In genomic region chr4:102589537-102590031, GRCm38 (mm10) we compare ENCODE assay signal across 8 mouse cellular contexts.
DNase-seq lines count a peak whose midpoint lies in the region; ATAC-seq lines count a peak whose summit lies in the region.

No protein-coding gene starts in this region.

- peak; percentile 50; the same call in 1 of the 2 replicates for ATAC-seq in intestine, embryonic 15.5 days

- H3K27me3 ChIP-seq in forebrain, embryonic 10.5 days (ENCODE audit: poor library complexity, severe bottlenecking): peaks cover 37% of the 10 kb centered on the region
- H3K27me3 ChIP-seq in intestine, embryonic 15.5 days (replicated peaks): no peaks in the 10 kb centered on the region

- 2% methylated on average over 9 of the region's 9 CpGs for WGBS in forebrain, embryonic 10.5 days
- WGBS in intestine, embryonic 15.5 days: 18% methylated on average over 9 of the region's 9 CpGs

- no peaks in the 10 kb centered on the region for H3K36me3 ChIP-seq in forebrain, embryonic 10.5 days (replicated peaks)
- no peaks in the 10 kb centered on the region for H3K36me3 ChIP-seq in intestine, embryonic 15.5 days

- H3K4me2 ChIP-seq in intestine, embryonic 15.5 days (replicated peaks): peak overlapping the region; percentile 54

- H3K4me3 ChIP-seq in forebrain, embryonic 10.5 days: peak overlapping the region; percentile 44
- H3K4me3 ChIP-seq in intestine, embryonic 15.5 days (replicated peaks): peak overlapping the region; percentile 16

- peaks cover 73% of the 10 kb centered on the region for H3K4me1 ChIP-seq in forebrain, embryonic 10.5 days
- peaks cover 12% of the 10 kb centered on the region; the same call in 1 of the 2 replicates for H3K4me1 ChIP-seq in intestine, embryonic 15.5 days (replicated peaks)

- H3K9ac ChIP-seq in intestine, embryonic 15.5 days: no peak overlapping the region

- H3K27ac ChIP-seq in forebrain, embryonic 10.5 days: peak overlapping the region; percentile 69
- H3K27ac ChIP-seq in intestine, embryonic 15.5 days: no peak overlapping the region; the same call in 1 of the 2 replicates

- no peaks in the 10 kb centered on the region for H3K9me3 ChIP-seq in forebrain, embryonic 10.5 days
- no peaks in the 10 kb centered on the region for H3K9me3 ChIP-seq in intestine, embryonic 15.5 days

- intact Hi-C loops in left cerebral cortex, postnatal 4 days (cut with DNase I): loop anchor here (10.0 kb wide), 1 partner anchor 95 kb away; no protein-coding TSS in a partner anchor

- DNase-seq in ovary, postnatal 36 days (ENCODE audit: low spot score): peak; percentile 8
- no peak for DNase-seq in ovary, postnatal 10 days (ENCODE audit: low spot score)
- peak; percentile 56 for DNase-seq in forebrain, embryonic 10.5 days (ENCODE audit: extremely low spot score, low spot score)
- peak; percentile 44 for DNase-seq in left cerebral cortex, postnatal 4 days
- peak; percentile 73 for DNase-seq in retina, postnatal 1 day
- no peak for DNase-seq in spleen, postnatal 14 days (ENCODE audit: low spot score in 2 of 2)
- DNase-seq in testis, postnatal 10 days (ENCODE audit: low spot score): no peak

Comparison
In these comparisons a context has a peak if more than half of its experiments do, and no peak if none do; other contexts are left out.
1. DNase-seq: peak in ovary, postnatal 36 days (single experiment), forebrain, embryonic 10.5 days (single experiment), left cerebral cortex, postnatal 4 days (single experiment) and retina, postnatal 1 day (single experiment); none in ovary, postnatal 10 days (single experiment), spleen, postnatal 14 days (0 of 2) and testis, postnatal 10 days (single experiment).